Mouse (Mus musculus) duodenum, adult 2 months (tissue): ENCODE measurements around the gene Dsp. TPM values are rescaled to one million over a fixed set of nuclear protein-coding genes. Genes with fewer than 3 reads are reported as not detected.

Source experiments
- polyA plus RNA-seq: library from polyadenylated mRNA; depleted of rRNA; stranded (reverse); fragments of >200 nt; gene quantifications from 2 replicates; pipeline ENCODE4 v1.2.3, GENCODE M21; 2012; ENCODE audit warnings: low replicate concordance; rRNA removed

Gene Dsp
- polyA plus RNA-seq = 11.5 and 13.4 TPM in 2 replicates

DNA sequence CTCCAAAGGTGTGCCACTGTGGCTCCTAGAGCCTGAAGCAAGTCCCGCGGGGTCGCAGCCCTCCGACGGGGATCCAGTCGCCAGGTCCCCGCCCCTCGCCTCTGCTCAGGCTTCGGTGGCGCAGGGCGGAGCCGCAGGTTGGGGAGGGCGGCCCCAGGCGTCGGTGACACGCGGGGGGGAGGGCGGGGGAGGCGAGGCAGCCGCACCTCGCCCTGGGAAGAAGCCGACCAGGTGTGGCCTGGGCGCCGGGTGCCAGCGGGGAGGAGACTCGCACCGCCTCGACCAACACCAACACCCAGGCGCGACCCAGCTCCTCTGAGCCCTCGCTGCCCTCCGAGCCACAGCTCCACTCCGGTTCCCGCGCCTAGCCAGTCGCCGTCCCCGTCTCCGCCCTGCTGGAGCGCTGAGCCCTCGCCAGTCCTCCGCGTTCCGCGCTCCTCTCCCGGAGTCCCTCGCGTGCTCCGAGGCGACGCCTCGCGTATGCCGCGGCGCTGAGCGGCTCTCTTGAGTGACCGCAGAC lies at the start of gene Dsp:
TSS of gene Dsp (plus strand) at position 226 of the 520 bp plus-strand sequence.

DNA sequence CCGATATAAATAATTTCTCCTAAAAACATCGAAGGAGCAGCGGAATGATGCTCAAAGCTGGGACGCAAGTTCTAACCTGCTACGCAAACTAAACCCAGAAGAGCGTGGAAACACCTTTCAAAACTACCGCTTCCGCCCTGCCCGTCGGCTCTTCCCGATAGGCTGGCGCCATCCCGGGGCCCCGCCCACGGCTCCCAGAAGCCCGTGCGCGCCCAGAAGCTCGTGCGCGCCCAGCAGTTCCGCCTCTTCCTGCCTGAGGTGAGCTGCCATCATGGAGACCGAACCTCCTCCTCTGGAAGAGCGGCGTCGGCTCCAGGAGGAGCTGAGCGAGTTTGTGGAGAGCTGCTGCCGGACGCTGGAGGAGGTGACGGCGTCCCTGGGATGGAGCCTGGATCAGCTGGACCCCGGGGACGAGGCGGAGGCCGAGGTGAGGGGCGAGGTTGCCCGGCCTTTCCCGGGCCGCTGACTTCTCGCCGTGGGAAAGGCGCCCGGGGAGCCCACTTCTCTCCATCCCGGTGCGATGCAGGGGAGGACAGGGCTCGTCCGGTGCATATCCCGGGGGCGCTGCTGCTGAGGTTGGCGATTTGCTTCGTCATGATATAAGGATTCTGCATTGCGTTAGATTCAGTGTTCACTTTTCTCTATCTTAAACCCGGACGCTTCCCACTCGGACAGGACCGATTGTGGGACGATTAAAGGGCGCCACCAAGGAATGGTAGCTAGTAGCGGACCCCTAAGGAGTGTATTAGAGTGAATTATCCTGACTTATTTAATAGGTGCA lies 53.8 kb downstream of the Dsp start, which contains the start of gene Snrnp48:
TSS of gene Snrnp48 (plus strand) at position 237 of the 781 bp plus-strand sequence.

Other genes with a start within 250 kb of the Dsp start
- 1.8 and 3.1 TPM in 2 replicates for gene Ssr1, start 157.1 kb upstream of the Dsp start, polyA plus RNA-seq
- 2.8 and 5.4 TPM in 2 replicates for gene Riok1, start 114.3 kb upstream of the Dsp start, polyA plus RNA-seq
- gene Cage1, start 114.2 kb upstream of the Dsp start, polyA plus RNA-seq = 0.04 TPM in 1 of 2 replicates, not detected in the other
- gene Snrnp48, start 53.6 kb downstream of the Dsp start, polyA plus RNA-seq = 13.6 and 17.6 TPM in 2 replicates
- gene Bmp6, start 193.8 kb downstream of the Dsp start, polyA plus RNA-seq = 3.1 and 6.2 TPM in 2 replicates